Mouse (Mus musculus): ENCODE data around the gene Eif3m.

The Eif3m gene

GRCm38 (mm10) chr2:105016192-105016966 lies 501 bp downstream of the Eif3m start:
- DNase-seq: no peak

- peak; percentile 14 for DNase-seq
These were observed 9.6 kb downstream of the Eif3m start for GRCm38 (mm10) chr2:105007236-105007635.

- no peak for DNase-seq
These were observed 20.7 kb downstream of the Eif3m start for GRCm38 (mm10) chr2:104996201-104996600.

GRCm38 (mm10) chr2:104994436-104994835 lies 22.4 kb downstream of the Eif3m start:
- no peak for DNase-seq

DNA sequence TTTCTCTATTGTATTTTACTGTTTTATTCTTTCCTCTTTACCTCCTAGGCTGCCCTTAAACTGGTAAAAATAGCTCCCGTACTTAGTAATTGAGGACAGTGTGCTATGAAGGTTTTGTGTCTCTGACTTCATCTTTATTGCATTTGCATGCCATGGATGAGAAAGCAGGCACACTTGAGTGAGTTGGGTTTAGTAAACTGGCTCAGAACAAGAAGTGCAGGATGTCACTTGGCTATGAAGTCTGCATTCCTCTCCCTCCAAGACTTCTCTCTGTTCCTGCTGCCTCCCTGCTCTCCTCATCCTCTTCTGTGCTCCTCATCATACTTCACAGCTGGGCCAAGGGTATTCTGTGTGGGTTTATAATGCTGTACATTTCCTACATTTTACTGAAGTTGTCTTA lies 27.9 kb downstream of the Eif3m start:
- DNase-seq: no peak

DNA sequence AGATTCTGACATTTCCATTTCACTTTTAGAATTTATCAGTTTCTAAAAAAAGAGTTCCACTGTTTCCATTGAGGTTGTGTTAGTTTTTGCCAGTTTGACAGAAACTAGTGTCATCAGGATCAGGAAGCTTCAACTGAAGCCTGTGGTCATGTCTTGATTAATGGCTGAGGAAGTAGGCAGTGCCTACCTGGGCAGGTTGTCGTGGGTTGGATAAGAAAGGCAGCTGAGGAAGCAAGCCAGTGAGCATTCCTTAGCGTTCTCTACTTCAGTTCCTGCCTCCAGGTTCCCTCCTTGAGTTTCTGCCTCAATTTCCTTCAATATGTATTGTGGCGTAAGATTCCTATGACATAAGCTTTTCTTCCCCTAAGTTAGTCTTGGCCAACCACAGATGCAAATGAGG lies 31.1 kb downstream of the Eif3m start:
- no peak for DNase-seq

GRCm38 (mm10) chr2:104981712-104982111 lies 35.2 kb downstream of the Eif3m start:
- DNase-seq: no peak

- no peak for DNase-seq
These were observed 52.4 kb downstream of the Eif3m start for GRCm38 (mm10) chr2:104964492-104964891.
